Mouse (Mus musculus) lung, adult 18-20 months (tissue): ENCODE data around the gene H2-Q1.
"Not testable (repeated sequence)": the region's sequence is repeated elsewhere in the genome, so short reads cannot be mapped to it uniquely, and the experiment has no call there.

Source experiments
- DNase-seq, 2 experiments: peaks; one replicate each; pipeline ENCODE4 v3.0.0; 2022; ENCODE audit warnings: mixed read lengths in 2 of 2

H2-Q1 gene

DNA sequence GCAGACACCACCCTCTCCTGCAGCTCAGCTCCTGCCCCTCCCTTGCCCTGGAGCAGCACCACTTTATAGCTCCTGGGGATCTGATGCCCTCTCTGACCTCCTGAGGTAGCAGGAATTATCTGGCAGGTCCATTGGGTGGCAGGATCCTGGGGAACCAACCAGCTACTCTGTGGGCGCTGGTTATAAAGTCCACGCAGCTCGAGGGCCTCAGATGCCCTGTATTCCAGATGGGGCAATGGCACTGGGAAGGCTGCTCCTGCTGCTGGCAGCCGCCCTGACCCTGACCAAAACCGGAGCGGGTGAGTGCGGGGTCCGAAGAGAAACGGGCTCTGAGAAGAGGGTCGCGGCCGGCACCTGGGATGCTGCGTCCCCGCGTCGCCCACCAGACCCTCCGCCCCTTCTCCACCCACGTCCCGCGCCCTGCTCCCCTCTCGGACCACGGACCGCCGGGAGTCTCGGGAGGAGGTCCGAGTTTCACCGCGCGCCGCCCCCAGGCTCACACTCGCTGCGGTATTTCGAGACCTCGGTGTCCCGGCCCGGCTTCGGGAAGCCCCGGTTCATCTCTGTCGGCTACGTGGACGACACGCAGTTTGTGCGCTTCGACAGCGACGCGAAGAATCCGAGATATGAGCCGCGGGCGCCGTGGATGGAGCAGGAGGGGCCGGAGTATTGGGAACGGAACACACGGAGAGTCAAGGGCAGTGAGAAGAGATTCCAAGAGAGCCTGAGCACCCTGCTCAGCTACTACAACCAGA is at the start of gene H2-Q1:
Gene H2-Q1 (plus strand): TSS at position 79 of the 755 bp plus-strand sequence.
- DNase-seq: no peak

DNA sequence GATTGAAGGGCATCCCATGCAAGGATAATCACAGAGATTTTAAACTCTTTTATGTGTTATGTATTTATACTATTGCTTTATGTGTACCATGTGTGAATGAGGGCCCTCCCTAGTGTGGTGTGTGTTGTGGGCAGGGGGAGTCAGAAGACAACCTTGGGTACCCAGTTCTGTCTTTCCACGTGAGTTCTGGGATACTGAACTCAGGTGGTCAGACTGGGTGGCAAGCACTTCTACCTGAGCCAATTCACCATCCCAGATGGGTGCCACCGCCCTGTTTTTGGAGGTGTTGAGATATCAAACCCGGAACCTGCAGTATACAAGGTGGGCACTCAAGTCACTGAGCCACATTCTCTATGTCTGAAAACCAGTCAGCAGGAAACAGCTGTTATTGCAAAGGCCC is 48.0 kb upstream of the H2-Q1 start:
- no peak for DNase-seq

DNA sequence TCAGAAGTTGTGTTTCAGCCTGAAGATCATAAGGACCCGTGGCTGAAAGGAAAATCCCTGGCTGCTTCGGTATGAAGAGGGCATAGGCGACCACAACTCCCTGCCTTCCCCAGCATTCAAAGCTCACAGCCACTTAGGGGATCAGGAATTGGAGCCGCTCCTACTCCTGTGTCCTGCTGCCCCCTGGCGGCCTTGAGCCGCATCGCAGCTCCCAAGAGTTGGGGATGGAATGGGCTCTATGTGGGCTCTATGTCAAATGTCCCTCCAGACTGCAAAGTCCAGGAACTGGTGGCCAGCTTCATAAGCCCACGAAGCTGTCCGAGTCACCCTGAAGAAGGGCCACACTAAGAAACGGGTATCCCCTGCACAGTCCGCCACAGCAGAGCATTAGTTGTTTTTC is 45.4 kb upstream of the H2-Q1 start:
- peak; percentile 85 to 90 for DNase-seq

DNA sequence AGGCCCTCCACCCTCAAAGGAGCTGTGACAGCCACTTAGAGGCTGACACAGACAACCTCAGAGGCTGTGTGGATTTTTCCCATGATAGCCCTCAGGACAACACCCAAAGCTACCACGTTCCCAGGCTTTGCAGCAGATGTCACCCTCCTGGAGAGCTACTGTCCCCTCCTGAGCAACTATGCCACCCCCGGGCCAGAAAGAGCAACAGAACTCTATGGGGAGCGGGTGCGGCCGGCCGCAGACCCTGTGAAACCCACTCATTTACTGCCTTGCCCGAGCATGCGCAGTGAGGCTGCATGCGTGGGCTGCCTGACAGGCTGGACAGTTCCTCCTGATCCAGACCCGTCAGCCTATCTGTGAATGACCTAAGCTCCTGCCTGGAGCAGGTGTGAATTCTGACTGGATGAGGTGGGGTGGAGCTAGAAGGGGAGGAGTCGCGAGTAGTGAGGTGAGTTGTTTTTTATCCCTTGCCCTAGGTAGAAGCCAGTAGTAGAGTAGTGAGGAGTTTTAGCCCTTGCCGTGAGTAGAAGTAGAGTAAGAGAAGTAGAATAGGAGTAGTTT is 43.8 kb upstream of the H2-Q1 start:
- no peak for DNase-seq

DNA sequence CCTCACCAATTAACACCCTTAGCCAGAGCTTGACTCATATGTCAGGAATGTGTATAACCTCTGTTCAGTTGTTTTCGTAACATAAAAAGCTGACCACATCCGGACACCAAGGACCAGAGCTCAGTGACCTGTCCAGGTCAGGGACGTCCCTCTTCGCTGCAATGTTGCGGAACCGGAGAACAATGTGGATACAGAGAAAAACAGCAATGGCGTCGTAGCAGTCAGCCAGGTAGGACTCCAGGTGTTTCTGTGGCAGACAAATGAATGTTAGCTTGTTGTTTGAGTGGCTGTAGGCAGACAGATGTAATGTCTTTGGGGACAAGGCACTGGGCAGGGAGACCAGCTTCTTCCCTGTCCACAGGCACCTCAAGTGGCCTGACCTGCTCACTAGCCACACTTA is 42.2 kb upstream of the H2-Q1 start:
- no peak for DNase-seq

DNA sequence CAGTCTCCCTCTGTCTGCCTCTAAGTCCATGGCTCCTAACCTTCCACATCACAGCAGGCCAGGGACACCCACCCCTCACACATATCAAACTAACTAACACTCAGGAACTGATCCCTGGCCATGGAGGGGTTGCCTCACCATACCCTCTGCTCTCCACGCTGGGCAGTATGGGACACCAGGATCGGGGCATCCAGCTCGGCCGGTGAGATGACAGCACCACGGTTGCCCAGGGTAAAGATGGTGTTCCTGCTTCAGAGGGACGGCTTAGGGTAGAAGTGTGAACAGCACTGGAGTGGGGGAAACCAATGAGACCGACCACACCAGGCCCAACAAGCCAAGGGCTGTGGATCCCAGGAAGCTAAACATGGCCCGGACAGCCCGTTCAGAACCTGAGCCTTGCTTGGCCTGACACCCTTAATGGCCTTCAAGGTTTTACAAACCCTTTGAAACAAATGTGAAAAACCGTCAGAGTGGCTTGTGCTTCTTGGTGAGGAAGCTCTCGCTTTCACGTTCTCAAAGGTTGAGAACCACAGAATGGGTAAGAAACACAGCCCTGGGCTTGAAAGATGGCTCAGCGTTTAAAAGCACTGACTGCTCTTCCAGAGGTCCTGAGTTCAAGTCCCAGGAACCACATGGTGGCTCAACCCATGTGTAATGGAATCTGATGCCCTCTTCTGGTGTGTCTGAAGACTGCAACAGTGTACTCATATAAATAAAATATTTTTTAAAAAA is 41.1 kb upstream of the H2-Q1 start:
- DNase-seq: no peak

DNA sequence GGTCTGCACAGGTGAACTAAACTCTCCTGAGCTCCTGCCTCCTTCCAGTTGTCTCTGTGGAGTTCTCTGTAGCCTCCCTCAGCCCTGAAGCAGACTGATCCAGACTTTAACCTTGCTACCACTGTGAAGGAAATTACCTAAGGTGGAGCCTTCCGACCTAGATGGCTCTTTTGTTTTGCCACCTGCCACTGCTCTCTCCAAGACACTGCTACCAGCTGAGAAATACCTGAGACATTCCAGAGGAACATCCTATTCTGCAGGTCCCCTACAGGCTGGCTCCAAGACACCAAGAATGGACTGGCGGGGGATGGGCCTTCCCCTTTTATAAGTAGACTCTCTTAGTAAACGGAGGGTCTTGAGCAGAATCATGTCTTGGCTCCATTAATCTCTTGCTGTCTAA is 39.9 kb upstream of the H2-Q1 start:
- no peak for DNase-seq

DNA sequence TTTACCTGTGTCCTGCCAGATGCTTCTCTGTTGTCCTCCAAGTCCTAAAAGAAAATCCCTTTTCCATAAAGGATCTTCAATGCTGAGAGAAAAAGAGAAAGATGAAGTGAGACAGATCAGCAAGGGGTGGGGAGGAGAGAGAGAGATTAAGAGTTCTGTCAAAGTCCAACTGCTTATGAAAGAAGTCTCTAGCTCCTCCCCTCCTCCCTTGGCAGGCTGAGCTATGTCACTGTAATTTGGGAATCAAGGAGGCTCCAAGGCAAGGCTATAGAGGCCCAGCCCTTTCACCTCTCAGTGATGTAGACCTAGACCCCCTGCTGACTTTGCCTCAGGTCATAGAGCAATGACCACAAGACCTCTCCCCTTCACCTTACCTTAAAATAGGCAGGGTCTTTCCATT is 34.8 kb upstream of the H2-Q1 start:
- no peak for DNase-seq

DNA sequence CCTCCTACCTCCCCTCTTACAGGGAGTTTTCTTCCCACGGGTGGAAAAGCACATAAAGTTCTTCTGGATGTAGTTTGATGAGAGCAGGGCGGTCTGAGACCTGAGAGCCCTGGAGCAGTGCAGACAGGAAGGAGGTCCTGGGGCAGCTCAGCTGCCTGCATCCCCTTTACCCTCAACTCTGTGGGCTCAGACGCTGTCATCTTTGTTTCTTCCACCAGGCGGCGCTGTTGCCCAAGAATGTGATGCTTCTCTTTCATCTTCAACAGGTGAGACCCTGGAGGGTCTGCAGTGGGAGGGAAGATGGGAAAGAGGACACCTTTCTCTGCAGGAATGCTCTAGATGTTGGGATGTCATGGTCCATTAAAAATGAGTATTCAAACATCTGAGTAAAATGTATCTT is 24.4 kb upstream of the H2-Q1 start:
- DNase-seq: peak; percentile 56 to 57

DNA sequence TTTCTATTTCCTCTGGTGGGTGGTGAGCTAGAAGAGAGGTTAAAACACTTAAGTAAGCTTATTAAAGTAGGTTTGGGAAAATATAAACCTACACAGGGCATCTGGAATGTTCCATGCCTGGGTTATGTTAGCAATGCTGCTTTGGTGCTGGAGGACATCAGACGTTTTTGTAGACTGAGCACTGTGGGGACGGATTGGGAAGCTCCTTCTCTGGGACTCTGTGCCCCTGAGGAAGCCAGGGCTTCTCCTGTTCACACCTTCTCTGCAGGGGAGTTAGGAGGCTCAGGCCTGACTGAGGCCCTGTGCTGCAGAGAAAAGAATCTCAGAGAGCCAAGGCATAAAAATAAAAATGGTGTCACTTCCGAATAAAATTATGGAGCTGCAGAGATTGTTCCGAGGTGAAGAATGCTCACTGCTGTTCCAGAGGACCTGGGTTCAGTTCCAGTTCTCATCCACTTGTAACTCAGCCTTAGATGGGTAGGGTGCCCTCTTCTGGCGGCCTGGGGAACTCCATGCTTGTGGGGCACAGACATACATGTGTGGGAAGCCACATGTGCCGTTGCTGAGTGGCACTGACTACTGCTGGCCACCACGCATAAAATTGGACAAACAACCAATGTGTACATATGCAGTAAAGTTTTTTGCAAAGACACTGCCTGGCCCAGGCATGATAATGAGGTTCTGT is 19.8 kb upstream of the H2-Q1 start:
- not testable (repeated sequence) for DNase-seq

DNA sequence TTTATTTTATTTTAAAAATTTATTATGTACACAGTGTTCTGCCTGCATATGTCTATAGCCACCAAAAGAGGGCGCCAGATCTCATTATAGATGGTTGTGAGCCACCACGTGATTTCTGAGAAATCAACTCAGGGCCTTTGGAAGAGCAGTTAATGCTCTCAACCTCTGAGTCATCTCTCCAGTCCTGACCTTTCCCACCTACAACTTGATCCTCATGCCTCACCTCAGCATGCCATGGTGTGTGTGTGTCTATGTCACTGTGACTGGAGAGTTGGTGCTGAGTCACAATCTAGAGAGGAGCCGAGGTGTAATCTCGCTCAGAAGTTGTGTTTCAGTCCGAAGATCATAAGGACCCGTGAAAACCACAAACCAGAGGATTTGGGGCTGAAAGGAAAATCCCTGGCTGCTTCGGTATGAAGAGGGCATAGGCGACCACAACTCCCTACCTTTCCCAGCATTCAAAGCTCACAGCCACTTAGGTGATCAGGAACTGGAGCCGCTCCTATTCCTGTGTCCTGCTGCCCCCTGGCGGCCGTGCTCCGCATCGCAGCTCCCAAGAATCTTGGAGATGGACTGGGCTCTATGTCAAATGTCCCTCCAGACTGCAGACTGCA is 18.5 kb upstream of the H2-Q1 start:
- peak; percentile 89 to 92 for DNase-seq

DNA sequence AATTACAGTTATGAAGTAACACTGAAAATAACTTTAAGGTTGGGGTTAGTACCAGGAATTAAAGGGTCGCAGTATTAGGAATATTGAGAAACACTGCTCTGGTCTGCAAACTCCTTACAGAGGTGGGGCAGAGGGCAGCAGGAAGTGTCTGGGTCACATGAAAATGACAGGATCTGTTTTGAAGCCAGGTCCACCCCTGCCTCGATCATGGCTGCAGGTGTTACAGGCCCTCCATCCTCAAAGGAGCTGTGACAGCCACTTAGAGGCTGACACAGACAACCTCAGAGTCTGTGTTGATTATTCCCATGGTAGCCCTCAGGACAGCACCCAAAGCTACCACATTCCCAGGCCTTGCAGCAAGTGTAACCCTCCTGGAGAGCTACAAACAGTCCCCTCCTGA is 16.9 kb upstream of the H2-Q1 start:
- no peak for DNase-seq

DNA sequence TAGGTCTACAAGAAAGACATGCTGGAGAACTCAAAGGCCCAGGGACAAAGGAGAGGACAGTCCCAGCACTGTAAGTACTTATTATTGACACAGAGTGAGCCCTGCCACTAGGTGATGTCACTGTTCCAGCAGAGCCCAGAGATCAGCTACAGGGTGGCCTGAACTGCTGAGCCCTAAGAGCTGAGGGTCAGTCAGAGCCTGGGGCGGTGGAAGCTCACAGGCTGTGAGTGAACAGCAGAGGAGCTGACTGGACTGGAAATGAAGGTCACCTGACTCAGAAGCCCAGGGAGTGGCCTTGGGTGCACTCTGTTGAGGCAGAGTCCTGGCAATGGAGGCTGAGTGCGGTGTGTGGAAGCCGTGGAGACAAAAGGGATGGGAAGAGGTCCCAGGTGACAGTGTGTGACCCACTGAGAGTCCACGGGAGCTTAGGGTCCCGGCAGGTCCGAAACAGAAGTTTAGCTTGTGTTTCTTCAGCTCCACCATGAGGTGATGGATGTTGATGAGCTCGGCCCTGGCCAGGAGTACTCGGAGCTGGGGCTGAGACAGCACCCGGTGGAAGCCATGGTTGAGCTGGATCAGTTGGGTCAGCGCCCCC is 16.4 kb upstream of the H2-Q1 start:
- DNase-seq: no peak

DNA sequence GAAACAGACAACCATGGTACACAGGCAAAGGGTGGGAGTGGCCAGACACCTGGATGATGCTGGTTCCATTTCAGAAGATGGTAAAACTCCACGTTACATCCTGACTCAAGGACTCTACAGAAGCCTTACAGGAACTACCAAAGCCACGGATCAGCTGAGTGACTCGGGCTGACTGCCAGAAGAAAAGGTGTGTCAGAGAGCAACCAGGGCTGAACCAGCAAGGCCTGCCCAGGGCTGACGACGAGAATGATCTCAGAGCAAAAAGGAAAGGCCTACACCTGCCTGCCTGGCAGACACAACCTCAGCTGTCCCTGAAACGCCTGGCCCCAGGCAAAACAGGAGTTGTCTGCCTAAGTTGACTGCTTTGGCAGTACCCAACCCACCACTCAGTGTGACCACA is 15.7 kb upstream of the H2-Q1 start:
- DNase-seq: peak; percentile 16 to 49

DNA sequence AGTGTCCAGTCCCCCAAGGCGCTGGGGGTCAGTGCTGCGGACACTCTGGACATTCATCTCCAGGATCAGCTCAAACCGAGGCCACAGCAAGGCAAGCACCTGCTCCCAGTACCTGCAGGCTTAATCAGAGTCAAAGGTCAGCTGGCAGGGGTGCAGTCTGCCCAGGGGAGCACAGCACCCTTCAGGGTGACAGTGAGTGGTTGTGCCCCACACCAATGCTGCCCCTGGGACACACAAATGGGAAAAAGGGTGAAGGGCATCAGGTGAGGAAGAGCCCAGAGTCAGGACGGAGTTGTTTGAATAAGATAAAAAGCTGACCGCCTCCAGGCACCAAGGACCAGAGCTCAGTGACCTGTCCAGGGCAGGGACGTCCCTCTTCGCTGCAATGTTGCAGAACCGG is 15.3 kb upstream of the H2-Q1 start:
- DNase-seq: not testable (repeated sequence)

DNA sequence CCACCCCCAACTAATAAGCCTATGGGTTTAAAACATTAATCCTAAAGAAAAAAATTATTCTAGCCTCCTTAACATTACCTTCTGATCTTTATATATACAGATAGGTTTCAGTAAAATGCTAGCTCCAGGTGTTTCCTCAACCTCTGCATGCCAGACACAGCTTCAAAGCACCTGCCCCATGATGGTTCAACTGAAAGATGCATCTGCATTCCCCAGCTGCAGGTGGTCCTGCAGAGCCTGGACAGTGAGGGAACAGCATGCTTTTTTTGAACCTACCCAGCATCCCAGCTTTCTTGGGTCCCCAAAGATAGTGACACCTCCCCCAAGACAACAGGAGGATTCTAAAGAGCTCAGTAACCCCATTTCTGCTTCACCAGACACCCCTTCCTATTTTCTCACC is 1.5 kb upstream of the H2-Q1 start:
- no peak for DNase-seq

DNA sequence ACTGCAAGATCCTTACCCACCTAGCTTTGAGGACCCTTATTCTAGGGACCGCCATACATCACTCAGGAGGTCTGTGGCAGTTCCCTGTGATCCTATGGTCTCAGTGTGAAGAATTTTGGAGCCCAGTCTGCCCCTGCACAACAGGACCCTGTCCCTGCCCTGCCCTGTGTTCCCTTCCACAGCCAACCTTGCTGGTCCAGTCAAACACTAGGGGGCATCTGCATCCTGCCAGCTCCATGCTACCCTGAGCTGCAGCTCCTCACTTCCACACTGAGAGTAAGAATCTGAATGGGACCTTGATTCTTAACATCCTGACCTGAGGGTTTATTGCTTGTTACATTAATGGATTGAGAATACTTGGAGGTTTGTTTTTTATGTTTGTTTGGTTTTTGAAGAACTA is 4.9 kb downstream of the H2-Q1 start:
- DNase-seq: not testable (repeated sequence)

DNA sequence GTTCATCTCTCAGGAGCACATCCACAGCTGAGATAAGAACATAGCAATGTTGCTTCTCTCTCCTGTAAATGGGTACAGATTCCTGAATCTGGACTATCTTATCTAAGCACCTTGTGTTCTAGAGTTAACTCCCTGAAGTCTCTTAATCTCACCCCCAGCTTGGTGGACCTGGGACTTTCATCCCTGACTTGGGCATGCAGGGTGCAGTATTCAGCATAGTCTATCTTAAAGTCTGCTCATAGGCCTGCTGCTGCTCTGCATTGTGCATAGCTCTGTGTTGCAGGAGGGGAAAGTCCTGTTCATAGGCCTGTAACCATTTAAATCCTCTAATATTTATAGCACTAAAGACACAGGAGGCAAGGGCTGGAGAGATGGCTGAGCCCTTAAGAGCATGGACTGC is 5.8 kb downstream of the H2-Q1 start:
- not testable (repeated sequence) for DNase-seq

DNA sequence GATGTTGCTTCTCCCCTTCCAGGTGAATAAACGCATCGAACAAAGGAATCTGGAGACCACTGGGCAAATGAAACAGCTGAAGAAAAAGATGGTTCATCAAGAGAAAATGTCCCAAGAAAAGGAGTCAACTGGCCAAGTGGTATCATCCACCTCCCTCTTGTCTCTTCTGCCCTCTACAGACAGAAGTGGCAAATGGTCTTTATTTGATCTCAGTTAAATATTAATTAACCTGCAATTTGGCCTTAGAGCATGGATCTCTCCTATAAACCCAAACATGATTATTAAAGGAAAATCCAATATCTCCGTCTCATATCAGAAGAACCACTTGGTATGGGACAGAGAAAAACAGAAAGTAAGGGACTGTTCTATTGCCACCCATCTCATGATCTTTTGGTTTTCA is 9.5 kb downstream of the H2-Q1 start:
- not testable (repeated sequence) for DNase-seq

DNA sequence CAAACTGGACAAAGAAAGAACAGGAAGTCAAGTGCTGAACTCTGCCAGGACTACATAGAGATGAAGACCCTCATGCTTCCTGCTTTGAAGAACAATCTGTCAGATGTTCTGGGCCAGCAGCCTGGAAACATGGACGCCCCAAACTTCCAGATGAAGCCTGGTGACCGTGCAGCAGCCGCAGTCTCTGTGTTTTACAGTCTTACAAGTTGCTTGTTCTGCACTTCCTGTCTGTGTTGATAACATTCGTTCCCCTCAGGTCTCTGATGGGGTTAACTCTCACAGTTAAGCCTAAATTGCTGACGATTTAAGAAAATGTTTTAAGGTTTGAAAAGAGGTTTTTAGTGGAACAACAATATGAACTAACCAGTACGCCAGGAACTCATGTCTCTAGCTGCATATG is 11.3 kb downstream of the H2-Q1 start:
- peak in 1 of 2 experiments; percentile 20 for DNase-seq

DNA sequence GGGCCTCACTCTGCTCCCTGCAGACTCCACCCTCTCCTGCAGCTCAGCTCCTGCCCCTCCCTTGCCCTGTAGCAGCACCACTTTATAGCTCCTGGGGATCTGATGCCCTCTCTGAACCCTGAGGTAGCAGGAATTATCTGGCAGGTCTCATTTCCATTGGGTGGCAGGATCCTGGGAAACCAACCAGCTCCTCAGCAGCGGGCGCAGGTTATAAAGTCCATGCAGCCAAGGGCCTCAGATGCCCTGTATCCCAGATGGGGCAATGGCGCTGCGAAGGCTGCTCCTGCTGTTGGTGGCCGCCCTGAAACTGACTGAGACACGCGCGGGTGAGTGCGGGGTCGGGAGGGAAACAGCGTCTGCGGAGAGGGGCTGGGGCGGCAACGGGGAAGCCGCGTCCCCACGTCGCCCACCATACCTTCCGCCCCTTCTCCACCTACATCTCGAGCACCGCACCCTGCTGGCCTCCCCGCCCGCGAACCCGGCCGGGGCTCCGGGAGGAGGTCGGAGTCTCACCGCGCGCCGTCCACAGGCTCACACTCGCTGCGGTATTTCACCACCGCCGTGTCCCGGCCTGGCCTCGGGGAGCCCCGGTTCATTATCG is 22.0 kb downstream of the H2-Q1 start, which contains the start of gene H2-Q2:
Gene H2-Q2 (plus strand): TSS at position 172 of the 601 bp plus-strand sequence.
- no peak for DNase-seq
